Mouse (Mus musculus) kidney, embryonic 16.5 days (tissue): ENCODE measurements around the gene Lce3f. TPM values are rescaled to one million over a fixed set of nuclear protein-coding genes. Genes with fewer than 3 reads are reported as not detected.

Experiments
- ATAC-seq: fragments of 200-750 bp; cut with Nextera tagmentation; 2 replicates; pipeline ENCODE4 v1.8.0; 2017; ENCODE audit warnings: moderate TSS enrichment; ENCODE audit not compliant: low FRiP score, low TSS enrichment
- H3K27ac ChIP-seq: fragments of 300-500 bp; sonication (generic); 2 replicates; pipeline ENCODE4 v1.5.1; 2014; ENCODE audit warnings: low read length
- H3K27me3 ChIP-seq: fragments of 300-500 bp; sonication (generic); 2 replicates; pipeline ENCODE4 v1.6.1; 2014; ENCODE audit warnings: low read length, control low read depth, mixed read lengths; ENCODE audit not compliant: insufficient read depth
- H3K36me3 ChIP-seq: fragments of 300-500 bp; sonication (generic); 2 replicates; pipeline ENCODE4 v1.6.1; 2014; ENCODE audit warnings: low read length, control low read depth, mixed read lengths; ENCODE audit not compliant: insufficient read depth
- H3K4me1 ChIP-seq: fragments of 300-500 bp; sonication (generic); 2 replicates; pipeline ENCODE4 v1.6.1; 2014; ENCODE audit warnings: low read length, control low read depth, mixed read lengths; ENCODE audit not compliant: insufficient read depth
- H3K4me2 ChIP-seq: fragments of 300-500 bp; sonication (generic); replicated peaks from 2 replicates; pipeline ENCODE4 v1.6.1; 2014; ENCODE audit warnings: low read depth, low read length
- H3K4me3 ChIP-seq: fragments of 300-500 bp; sonication (generic); 2 replicates; pipeline ENCODE4 v1.5.1; 2014; ENCODE audit warnings: mild to moderate bottlenecking, low read length
- H3K9ac ChIP-seq: fragments of 300-500 bp; sonication (generic); replicated peaks from 2 replicates; pipeline ENCODE4 v1.6.1; 2014; ENCODE audit warnings: low read length
- H3K9me3 ChIP-seq: fragments of 300-500 bp; sonication (generic); 2 replicates; pipeline ENCODE4 v1.6.1; 2016; ENCODE audit warnings: low read length, control low read depth
- WGBS: fragments of 180-500 bp; shearing (Covaris S2); extraction: QIAGEN DNeasy Blood & Tissue Kit; methylation state at CpG from one replicate; pipeline ENCODE4 v1.1.7; 2014; 5-methylcytosine and 5-hydroxymethylcytosine counted together
- polyA plus RNA-seq: library from polyadenylated mRNA; unstranded; fragments of >200 nt; fragmentation: Nextera tagmentation; extraction: Ambion mirVana; gene quantifications from 2 replicates; pipeline ENCODE4 v1.2.1, GENCODE M21; 2015

Gene Lce3f
- polyA plus RNA-seq = not detected in 2 replicates

GRCm38 (mm10) chr3:92991926-92992325 lies at the start of gene Lce3f:
Gene Lce3f (plus strand): TSS chr3:92992226.
- no peak within 1 kb of the TSS for H3K4me2 ChIP-seq
- H3K4me1 ChIP-seq = no peaks in the 10 kb centered on the region

DNA sequence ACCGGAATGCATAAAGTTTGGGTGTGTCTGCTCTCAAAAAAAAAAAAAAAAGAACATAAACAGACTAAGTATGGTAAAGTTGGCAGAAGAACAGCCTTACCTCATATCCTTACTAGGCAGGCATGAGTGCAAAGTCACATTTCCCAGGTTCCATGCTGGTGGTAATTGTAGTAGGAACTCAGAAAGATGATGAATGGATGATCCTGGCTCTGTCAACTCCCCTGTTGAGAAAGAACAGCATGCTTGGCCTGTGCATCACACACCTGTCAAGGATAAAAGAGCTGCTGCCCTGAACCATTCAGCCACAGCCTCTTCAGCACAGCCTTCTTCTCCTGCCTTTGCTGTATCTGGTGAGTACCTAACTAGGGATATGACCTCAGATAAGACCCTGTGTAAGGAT lies 47.8 kb upstream of the Lce3f start, which contains the start of gene Lce3c:
Lce3c (plus strand) TSS at position 301 of the 400 bp plus-strand sequence.
- 77% methylated on average over 1 of the region's 1 CpGs for WGBS
- Histone ChIP-seq H3K27me3 (no peaks in the 10 kb centered on the region), H3K9ac (no peak within 1 kb of the TSS), H3K4me1 (no peaks in the 10 kb centered on the region), H3K4me2 (no peak within 1 kb of the TSS), H3K9me3 (no peaks in the 10 kb centered on the region), H3K36me3 (no peaks in the 10 kb centered on the region), H3K27ac (no peak within 1 kb of the TSS), H3K4me3 (no peak within 1 kb of the TSS)
- no peak for ATAC-seq

More at GRCm38 (mm10) chr3:92991926-92992325, at the start of gene Lce3f:
- H3K9me3 ChIP-seq = no peaks in the 10 kb centered on the region
- H3K27me3 ChIP-seq = no peaks in the 10 kb centered on the region
- ATAC-seq = no peak
- no peak within 1 kb of the TSS for H3K27ac ChIP-seq
- H3K36me3 ChIP-seq = no peaks in the 10 kb centered on the region
- no peak within 1 kb of the TSS for H3K4me3 ChIP-seq
- no peak within 1 kb of the TSS for H3K9ac ChIP-seq

- 97% methylated on average over 1 of the region's 1 CpGs for WGBS
- no peaks in the 10 kb centered on the region for H3K9me3 ChIP-seq
- H3K27me3 ChIP-seq = no peaks in the 10 kb centered on the region
- H3K9ac ChIP-seq = no peak within 1 kb of the TSS
- H3K36me3 ChIP-seq = no peaks in the 10 kb centered on the region
- no peak within 1 kb of the TSS for H3K4me2 ChIP-seq
- H3K4me1 ChIP-seq = no peaks in the 10 kb centered on the region
- ATAC-seq = no peak
- H3K4me3 ChIP-seq = no peak within 1 kb of the TSS
- H3K27ac ChIP-seq = no peak within 1 kb of the TSS
These were observed 34.9 kb upstream of the Lce3f start, which contains the start of gene Lce3d for GRCm38 (mm10) chr3:92957090-92957489. Gene Lce3d (plus strand): TSS chr3:92957390.

GRCm38 (mm10) chr3:92966761-92967160 lies 25.3 kb upstream of the Lce3f start, which contains the start of gene Lce3e:
Gene Lce3e (plus strand): TSS chr3:92967061.
- Histone ChIP-seq H3K4me3 (no peak within 1 kb of the TSS), H3K27ac (no peak within 1 kb of the TSS), H3K9ac (no peak within 1 kb of the TSS), H3K4me2 (no peak within 1 kb of the TSS), H3K36me3 (no peaks in the 10 kb centered on the region), H3K27me3 (no peaks in the 10 kb centered on the region), H3K9me3 (no peaks in the 10 kb centered on the region), H3K4me1 (no peaks in the 10 kb centered on the region)
- ATAC-seq = no peak
- WGBS = 87% methylated on average over 2 of the region's 2 CpGs

DNA sequence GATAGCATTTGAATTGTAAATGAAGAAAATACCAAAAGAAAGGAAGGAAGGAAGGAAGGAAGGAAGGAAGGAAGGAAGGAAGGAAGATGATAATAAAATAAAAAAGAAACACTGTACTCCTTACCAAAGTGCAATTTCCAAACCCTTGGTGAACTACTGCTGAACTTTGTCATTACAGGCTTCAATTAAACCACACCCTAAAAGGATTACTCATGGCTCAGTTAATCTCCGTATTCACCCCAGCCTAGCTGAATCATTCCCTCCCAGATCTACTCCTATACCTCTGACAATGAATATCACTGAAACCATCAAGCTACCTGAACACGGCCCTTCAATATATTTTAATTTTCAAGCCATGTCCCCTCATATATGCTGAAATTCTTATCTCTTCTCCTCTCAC lies 13.5 kb upstream of the Lce3f start:
- no peaks in the 10 kb centered on the region for H3K9me3 ChIP-seq
- H3K9ac ChIP-seq = no peak overlapping the region
- no peaks in the 10 kb centered on the region for H3K4me1 ChIP-seq
- H3K27ac ChIP-seq = no peak overlapping the region
- 84% methylated on average over 2 of the region's 2 CpGs for WGBS
- H3K27me3 ChIP-seq = no peaks in the 10 kb centered on the region
- ATAC-seq = no peak
- no peak overlapping the region for H3K4me3 ChIP-seq
- H3K36me3 ChIP-seq = no peaks in the 10 kb centered on the region
- no peak overlapping the region for H3K4me2 ChIP-seq

DNA sequence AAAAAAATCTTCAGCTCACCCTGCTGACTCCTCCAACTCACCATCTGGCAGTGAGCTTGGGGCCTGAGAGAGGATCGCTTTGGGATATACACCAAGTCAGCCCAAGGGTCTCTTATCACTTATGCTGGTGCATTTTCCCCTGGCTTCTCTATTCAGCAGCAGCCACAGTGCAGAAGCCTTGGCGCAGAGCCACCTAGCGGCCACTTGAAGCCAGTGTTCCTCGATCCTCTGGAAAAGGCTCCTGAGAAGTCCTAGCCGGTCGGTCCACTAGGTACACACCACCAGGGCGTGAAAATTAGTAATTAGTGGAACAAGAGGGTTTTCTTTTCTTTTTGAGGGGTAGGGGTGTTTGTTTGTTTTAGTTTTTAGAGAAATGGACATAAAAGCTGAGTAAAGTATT lies 6.7 kb downstream of the Lce3f start:
- no peak overlapping the region for H3K4me3 ChIP-seq
- H3K9ac ChIP-seq = no peak overlapping the region
- H3K27ac ChIP-seq = no peak overlapping the region
- no peaks in the 10 kb centered on the region for H3K36me3 ChIP-seq
- peak; percentile 91 for ATAC-seq
- 3% methylated on average over 7 of the region's 7 CpGs for WGBS
- no peak overlapping the region for H3K4me2 ChIP-seq
- H3K27me3 ChIP-seq = no peaks in the 10 kb centered on the region
- no peaks in the 10 kb centered on the region for H3K9me3 ChIP-seq
- H3K4me1 ChIP-seq = no peaks in the 10 kb centered on the region

DNA sequence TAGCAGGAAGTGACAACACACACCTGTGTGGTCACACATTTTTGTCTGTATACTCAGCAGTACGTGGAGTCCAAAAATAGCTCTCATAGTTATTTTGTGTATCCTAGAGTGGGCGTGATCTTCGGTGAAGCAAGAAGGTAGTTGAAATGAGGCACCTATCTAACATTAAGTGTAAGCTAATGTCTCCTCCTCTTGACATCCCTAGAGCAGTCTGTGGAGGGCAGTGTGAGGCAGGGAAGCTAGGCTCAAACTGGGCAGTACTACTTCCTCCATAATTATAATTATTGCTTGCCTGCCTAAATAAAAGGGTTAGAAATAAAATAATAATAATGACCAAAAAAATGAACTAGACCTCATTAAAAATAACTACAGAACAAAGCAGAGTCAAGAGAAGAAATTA lies 8.6 kb downstream of the Lce3f start:
- H3K36me3 ChIP-seq = no peaks in the 10 kb centered on the region
- no peak for ATAC-seq

GRCm38 (mm10) chr3:93002843-93003242 lies 10.8 kb downstream of the Lce3f start:
- Histone ChIP-seq H3K9me3 (no peaks in the 10 kb centered on the region), H3K9ac (no peak overlapping the region), H3K36me3 (no peaks in the 10 kb centered on the region), H3K4me2 (no peak overlapping the region), H3K27me3 (no peaks in the 10 kb centered on the region), H3K4me3 (no peak overlapping the region), H3K4me1 (no peaks in the 10 kb centered on the region), H3K27ac (no peak overlapping the region)
- 75% methylated on average over 4 of the region's 4 CpGs for WGBS
- no peak for ATAC-seq

More for the DNA sequence above, 8.6 kb downstream of the Lce3f start:
- 66% methylated on average over 3 of the region's 3 CpGs for WGBS
- Histone ChIP-seq H3K4me3 (no peak overlapping the region), H3K27me3 (no peaks in the 10 kb centered on the region), H3K9ac (no peak overlapping the region), H3K9me3 (no peaks in the 10 kb centered on the region), H3K4me1 (no peaks in the 10 kb centered on the region), H3K27ac (no peak overlapping the region), H3K4me2 (no peak overlapping the region)

DNA sequence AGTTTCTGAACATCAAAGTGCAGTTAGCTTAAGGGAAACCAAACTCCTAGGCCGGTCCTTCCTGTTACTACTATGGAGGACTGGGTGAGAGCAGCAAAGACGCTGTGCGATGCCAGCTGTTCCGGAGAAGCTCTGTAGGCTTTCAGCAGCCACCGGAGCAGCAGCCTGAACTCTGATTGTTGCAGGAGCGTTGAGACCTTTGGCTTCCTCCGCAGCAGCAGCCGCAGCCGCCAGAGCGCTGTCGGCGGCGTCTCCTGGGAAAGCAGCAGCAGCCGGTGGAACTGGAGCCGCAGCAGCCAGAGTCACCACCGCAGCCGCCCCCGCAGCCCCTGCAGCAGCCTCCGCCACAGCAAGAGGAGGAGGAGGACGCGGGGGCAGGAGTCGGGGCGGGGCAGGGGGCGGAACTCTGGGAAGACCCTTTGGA lies 22.4 kb downstream of the Lce3f start:
- peak overlapping the region; percentile 41 for H3K27ac ChIP-seq
- no peaks in the 10 kb centered on the region for H3K9me3 ChIP-seq
- 1% methylated on average over 24 of the region's 24 CpGs for WGBS
- H3K27me3 ChIP-seq = no peaks in the 10 kb centered on the region
- peak overlapping the region; percentile 48 for H3K4me3 ChIP-seq
- H3K36me3 ChIP-seq = no peaks in the 10 kb centered on the region
- H3K4me2 ChIP-seq = peak overlapping the region; percentile 76
- H3K4me1 ChIP-seq = 0 out of 2 replicates have a peak, but pooled peaks cover 3% of the 10 kb centered on the region
- H3K9ac ChIP-seq = peak overlapping the region; percentile 33
- peak; percentile 94 for ATAC-seq

DNA sequence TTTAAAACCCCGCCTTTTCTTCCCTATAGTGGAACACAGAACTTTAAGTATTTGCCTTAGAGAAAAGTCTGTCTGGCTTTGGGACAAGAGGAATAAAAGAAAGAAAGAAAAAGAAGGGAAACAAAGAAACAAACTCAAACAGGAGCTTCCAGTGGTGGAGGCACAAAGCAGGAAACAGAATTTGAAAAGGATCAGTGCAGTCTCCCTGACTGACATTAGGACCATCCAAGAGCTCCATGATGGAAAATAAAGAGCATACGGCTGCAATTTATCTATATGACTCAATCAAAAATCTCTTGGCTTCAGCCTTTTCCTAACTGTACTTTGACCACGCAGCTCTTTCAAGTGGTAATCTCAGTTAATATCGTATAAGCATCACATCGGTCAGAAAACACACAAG lies 22.8 kb downstream of the Lce3f start:
- H3K9ac ChIP-seq = peak overlapping the region; percentile 33
- no peaks in the 10 kb centered on the region for H3K36me3 ChIP-seq
- peak overlapping the region; percentile 48 for H3K4me3 ChIP-seq
- no peaks in the 10 kb centered on the region for H3K27me3 ChIP-seq
- peak overlapping the region; percentile 76 for H3K4me2 ChIP-seq
- no peak overlapping the region for H3K27ac ChIP-seq
- ATAC-seq = no peak
- no peaks in the 10 kb centered on the region for H3K9me3 ChIP-seq
- H3K4me1 ChIP-seq = 0 out of 2 replicates have a peak, but pooled peaks cover 3% of the 10 kb centered on the region
- 34% methylated on average over 5 of the region's 5 CpGs for WGBS
